Mouse (Mus musculus): ENCODE results near the gene Btbd6. TPM values are rescaled to one million over a fixed set of nuclear protein-coding genes. Genes with fewer than 3 reads are reported as not detected.
A peak's percentile ranks its signal among the peaks of the same experiment; 100 is the strongest.

The Btbd6 gene
- polyA plus RNA-seq, 1 experiment from 2014 or later, result 22.4 TPM

DNA sequence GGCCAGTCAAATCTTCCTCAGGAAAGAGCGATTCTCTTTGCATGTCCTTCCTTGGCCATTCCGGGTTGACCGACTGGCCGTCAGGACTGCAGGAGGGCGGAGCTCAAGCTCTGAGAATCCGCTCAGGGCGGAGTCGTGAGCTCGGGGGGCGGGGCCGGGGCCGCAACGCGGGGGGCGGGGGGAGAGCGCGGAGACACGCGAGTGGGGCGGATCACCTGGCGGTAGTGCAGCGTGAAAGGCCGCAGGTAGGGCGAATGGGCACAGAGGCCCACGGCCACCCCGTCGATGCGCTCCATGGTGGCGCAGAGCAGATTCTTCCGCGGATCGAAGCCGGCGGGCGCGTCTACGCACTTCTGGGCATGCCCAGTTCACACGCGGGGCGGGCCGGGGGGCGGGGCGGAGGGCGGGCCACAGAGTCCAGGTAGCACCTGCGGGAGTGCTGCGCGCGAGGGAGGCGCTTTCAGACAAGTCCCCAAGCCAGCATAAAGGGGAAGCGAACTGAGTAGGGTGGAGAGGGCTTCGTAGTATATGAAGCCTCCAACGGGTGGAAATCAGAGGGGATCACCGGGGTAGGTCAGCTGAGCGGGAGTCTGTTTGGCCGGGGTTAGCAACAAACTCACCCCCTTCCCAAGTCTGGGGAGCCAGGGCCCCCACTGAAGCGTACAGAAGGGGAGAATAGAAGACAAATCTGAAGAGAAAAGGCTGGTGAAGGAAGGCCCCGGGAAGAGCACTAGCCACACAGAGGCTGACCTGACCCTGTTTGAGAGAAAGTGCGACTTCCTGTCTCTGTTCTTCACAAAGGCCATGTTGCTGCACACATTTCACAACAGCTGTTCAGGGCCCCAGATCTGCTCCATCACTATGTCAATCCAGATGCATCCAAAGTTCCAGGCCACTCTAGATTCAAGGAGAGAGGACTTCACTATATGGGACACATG is 34.2 kb upstream of the Btbd6 start, which contains the start of gene Nudt14:
Nudt14 (minus strand) TSS at position 349 of the 938 bp plus-strand sequence.
- peak; percentile 79 for DNase-seq (ENCODE audit: extremely low spot score, low spot score)
- Histone ChIP-seq H3K9me3 (no peaks in the 10 kb centered on the region), H3K27me3 (ENCODE audit: poor library complexity, severe bottlenecking) (peaks cover 23% of the 10 kb centered on the region), H3K4me1 (peaks cover 51% of the 10 kb centered on the region), H3K4me3 (peak within 1 kb of the TSS; percentile 88), H3K27ac (peak within 1 kb of the TSS; percentile 96), H3K36me3 (replicated peaks) (no peaks in the 10 kb centered on the region; the same call in 1 of the 2 replicates)
- WGBS, result 2% methylated on average over 58 of the region's 58 CpGs

DNA sequence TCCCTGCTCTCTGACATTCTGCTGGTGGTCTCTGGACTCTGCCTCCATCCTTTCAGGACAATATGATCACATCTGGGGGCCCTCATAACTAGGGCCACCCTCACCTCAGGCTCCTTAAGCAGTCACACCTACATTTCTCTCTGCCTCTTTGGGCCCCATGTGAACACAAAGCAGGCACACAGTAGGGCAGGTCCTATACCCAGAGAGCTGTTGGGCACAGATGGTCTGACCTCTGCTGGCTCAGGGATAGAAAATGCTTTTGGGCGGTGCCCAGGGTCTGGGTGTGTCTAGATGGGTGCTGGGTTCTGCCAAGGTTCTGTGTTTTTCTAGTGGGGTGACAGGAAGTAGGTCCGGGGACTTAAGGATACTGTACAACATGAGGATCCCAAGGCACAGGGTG is 32.6 kb upstream of the Btbd6 start:
- no peak overlapping the region for H3K4me3 ChIP-seq
- DNase-seq (ENCODE audit: extremely low spot score, low spot score), result no peak
- no peaks in the 10 kb centered on the region for H3K36me3 ChIP-seq (replicated peaks)
- peaks cover 52% of the 10 kb centered on the region for H3K4me1 ChIP-seq
- 74% methylated on average over 2 of the region's 2 CpGs for WGBS
- no peak overlapping the region for H3K27ac ChIP-seq
- peaks cover 23% of the 10 kb centered on the region for H3K27me3 ChIP-seq (ENCODE audit: poor library complexity, severe bottlenecking)
- H3K9me3 ChIP-seq, result no peaks in the 10 kb centered on the region

DNA sequence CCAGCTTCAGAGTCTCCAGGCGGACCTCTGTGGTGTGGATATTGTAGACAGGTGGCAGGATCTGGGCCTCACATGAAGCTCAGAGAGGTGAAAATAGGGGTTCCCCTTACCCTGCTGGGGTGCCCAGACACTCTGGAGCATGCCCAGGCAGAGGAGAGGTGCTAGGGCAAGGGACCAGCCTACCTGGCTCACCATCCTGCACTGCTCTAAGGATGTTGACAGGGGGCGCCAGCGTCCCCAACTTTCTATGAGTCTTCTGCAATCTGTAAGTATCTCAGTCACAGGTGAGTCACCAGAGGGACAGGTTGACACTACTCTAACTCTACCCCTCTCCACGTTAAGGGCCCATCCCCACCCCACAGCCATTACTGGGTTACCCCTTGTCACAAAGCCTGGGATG is 29.0 kb upstream of the Btbd6 start:
- no peak for DNase-seq (ENCODE audit: extremely low spot score, low spot score)
- Histone ChIP-seq H3K36me3 (replicated peaks) (no peaks in the 10 kb centered on the region), H3K9me3 (no peaks in the 10 kb centered on the region), H3K4me3 (no peak overlapping the region), H3K27ac (peak overlapping the region; percentile 58), H3K27me3 (ENCODE audit: poor library complexity, severe bottlenecking) (peaks cover 30% of the 10 kb centered on the region), H3K4me1 (peaks cover 52% of the 10 kb centered on the region)
- WGBS, result 25% methylated on average over 4 of the region's 4 CpGs

DNA sequence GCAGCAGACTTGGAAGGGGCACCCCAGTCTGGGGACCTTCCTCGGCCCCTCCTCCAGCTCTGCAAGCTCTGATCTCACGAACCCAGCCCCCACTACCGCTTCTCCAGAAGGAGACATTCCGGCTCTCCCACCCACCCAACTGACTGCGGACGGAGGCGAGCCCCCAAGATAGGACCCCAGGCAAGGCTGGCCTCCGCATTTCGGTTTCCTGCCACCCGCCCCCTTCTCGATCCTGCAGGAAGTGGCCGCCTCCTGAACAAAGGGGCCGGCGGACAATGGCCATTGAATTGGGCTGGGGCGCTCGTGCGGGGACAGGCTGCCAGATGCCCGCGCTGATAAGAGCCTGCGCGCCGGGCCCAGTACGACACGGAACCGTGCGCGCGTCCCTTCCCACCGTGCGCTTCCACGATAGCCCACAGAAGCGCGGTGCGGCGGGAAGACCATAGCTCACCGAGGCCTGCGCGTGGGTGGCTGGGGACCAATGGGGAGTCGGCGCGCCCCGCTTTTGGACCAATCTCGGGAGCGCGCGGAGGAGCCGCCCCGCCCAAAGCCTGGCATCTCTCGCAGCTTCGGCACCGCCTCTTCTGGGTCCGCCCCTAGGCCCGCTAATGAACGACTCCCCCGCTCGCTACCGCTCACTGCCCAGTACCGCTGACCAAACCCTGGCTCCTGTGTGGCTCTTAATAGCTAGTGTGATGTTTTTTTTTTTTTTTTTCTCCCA is 26.1 kb upstream of the Btbd6 start:
- Histone ChIP-seq H3K36me3 (replicated peaks) (0 out of 2 replicates have a peak, but pooled peaks cover 3% of the 10 kb centered on the region), H3K9me3 (no peaks in the 10 kb centered on the region), H3K4me3 (peak overlapping the region; percentile 75), H3K4me1 (peaks cover 52% of the 10 kb centered on the region), H3K27me3 (ENCODE audit: poor library complexity, severe bottlenecking) (peaks cover 16% of the 10 kb centered on the region), H3K27ac (peak overlapping the region; percentile 96)
- peak; percentile 89 for DNase-seq (ENCODE audit: extremely low spot score, low spot score)
- WGBS, result under 1% methylated on average over 58 of the region's 58 CpGs

DNA sequence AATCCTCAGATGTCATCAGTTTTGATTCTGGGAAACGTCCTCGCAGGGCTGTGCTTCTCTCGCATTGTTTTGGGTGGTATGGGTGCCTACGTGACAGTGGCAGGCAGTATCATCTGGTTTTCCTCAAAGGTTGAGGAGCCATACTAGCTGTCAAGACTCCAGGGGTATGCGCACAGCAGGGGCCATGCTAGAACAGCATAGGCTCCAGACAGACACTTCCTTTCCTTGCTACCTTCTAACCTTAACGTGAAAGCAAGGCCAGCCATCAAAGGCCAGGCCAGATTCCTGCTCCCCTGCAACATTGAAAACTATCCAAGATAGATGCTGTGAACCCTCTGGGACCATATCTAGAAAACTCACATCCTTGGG is 25.5 kb upstream of the Btbd6 start:
- Histone ChIP-seq H3K4me1 (peaks cover 52% of the 10 kb centered on the region), H3K9me3 (no peaks in the 10 kb centered on the region), H3K36me3 (replicated peaks) (0 out of 2 replicates have a peak, but pooled peaks cover 3% of the 10 kb centered on the region), H3K4me3 (peak overlapping the region; percentile 75), H3K27me3 (ENCODE audit: poor library complexity, severe bottlenecking) (peaks cover 16% of the 10 kb centered on the region), H3K27ac (peak overlapping the region; percentile 96)
- 9% methylated on average over 6 of the region's 6 CpGs for WGBS
- no peak for DNase-seq (ENCODE audit: extremely low spot score, low spot score)

DNA sequence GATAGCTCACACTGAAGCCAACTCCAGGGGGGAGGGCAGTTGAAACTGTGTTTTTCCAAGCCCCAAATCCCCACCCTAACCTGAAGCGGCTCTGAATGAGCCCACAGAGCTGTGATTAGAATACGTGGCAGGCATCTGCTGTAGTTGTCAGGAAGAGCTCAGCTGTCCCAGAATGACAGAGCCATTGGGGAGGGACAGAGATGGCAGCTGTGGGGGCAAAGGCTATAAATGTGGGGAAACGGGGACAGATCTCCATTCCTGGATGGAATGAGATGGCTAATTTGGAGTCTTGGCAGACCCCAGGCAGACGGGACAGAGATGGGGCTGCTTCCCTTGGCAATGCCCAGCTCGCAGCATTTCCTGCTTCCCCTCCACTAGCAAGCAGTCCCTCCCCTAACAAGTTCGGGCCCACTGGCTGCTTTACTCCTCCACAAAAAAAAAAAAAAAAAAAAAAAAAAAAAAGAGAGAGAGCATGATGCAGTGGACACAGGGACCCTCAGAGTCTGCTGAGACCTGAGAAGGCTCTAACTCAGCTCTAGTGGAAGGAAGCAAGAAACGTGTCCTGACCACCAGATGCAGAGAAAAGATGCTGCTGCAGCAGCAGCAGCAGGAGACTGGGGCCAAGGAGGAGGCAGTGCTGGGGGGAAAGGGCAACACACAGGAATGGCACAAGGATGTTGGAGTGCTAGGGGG is 25.0 kb upstream of the Btbd6 start:
- H3K4me1 ChIP-seq, result peaks cover 52% of the 10 kb centered on the region
- H3K9me3 ChIP-seq, result no peaks in the 10 kb centered on the region
- peaks cover 16% of the 10 kb centered on the region for H3K27me3 ChIP-seq (ENCODE audit: poor library complexity, severe bottlenecking)
- H3K4me3 ChIP-seq, result peak overlapping the region; percentile 75
- 31% methylated on average over 7 of the region's 7 CpGs for WGBS
- H3K36me3 ChIP-seq (replicated peaks), result 0 out of 2 replicates have a peak, but pooled peaks cover 3% of the 10 kb centered on the region
- no peak for DNase-seq (ENCODE audit: extremely low spot score, low spot score)
- peak overlapping the region; percentile 96 for H3K27ac ChIP-seq

DNA sequence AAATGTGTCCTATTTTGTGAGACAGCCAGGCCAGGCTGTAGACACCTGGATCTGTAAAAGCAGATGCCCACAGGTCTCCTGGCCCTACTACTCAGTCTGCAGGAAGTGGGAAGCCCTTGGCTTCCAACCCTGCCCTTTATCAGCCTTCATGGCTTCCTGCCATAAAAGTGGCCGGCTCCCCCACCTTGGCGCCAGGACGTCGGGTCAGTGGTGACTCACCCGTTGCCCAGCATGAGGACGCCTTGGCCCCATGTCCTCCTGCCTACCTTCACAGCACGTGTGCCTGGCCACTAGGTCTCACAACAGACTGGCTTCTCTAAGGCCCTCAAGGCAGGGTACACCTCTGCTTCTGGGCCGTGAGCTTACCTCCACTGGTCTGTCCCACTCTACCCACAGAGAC is 23.8 kb upstream of the Btbd6 start:
- 0 out of 2 replicates have a peak overlapping the region, but pooled peaks have one; percentile 48 for H3K27ac ChIP-seq
- no peak for DNase-seq (ENCODE audit: extremely low spot score, low spot score)
- no peaks in the 10 kb centered on the region for H3K9me3 ChIP-seq
- 84% methylated on average over 8 of the region's 8 CpGs for WGBS
- peaks cover 49% of the 10 kb centered on the region for H3K4me1 ChIP-seq
- H3K36me3 ChIP-seq (replicated peaks), result peaks cover 11% of the 10 kb centered on the region
- H3K4me3 ChIP-seq, result no peak overlapping the region
- H3K27me3 ChIP-seq (ENCODE audit: poor library complexity, severe bottlenecking), result peaks cover 11% of the 10 kb centered on the region; the same call in 1 of the 2 replicates

DNA sequence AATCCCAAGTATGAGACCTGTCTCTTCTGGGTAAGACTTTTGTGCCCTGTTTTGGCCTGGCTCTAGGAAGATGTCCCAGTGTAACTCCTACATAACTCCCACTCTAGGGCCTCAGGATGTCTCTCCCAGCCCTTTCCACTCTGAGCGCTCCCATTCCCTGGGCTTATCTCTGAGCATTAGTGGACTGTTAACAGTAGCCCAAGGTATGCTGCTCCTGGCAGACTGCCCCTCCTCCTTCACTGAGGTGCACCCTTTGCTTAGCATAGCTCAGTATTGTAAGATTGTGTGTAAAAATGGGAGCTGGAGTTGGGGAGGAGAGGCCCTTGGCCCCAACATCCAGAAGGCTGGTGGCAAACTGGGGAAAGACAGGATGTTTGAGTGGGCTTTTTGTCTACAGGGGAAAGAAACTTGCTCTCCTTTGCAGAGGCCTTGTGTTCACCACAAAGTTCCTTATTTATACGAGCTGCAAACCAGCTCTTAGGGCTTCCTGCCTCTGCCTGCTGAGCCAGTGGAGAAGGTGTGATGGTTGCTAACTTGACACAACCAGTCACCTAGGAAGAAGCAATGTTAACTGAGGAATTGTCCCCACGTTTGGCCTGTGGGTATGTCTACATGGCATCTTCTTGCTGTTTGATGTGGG is 23.2 kb upstream of the Btbd6 start:
- Histone ChIP-seq H3K9me3 (no peaks in the 10 kb centered on the region), H3K4me3 (no peak overlapping the region), H3K27ac (0 out of 2 replicates have a peak overlapping the region, but pooled peaks have one; percentile 48), H3K4me1 (peaks cover 44% of the 10 kb centered on the region), H3K27me3 (ENCODE audit: poor library complexity, severe bottlenecking) (peaks cover 11% of the 10 kb centered on the region; the same call in 1 of the 2 replicates), H3K36me3 (replicated peaks) (peaks cover 16% of the 10 kb centered on the region)
- DNase-seq (ENCODE audit: extremely low spot score, low spot score), result no peak
- 79% methylated on average over 3 of the region's 3 CpGs for WGBS

DNA sequence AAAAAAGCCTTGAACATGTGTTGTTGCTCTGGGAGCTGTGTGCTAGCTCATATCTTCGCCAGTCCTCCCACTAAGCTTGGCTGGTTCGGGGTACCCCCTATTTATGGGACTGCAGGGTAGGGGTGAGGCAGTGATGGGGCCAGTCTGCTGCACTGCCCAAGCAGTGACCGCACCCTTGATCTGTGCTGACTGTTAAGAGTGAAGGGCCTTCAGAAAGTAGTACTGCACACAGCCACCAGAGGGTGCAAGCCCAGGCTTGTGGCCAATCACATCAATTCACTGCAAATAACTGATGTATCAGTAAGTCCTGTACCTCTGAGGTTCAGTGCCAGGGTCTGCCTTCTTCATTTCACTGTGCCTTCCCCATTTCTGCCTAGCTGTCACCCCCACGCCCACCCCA is 20.5 kb upstream of the Btbd6 start:
- no peak overlapping the region for H3K4me3 ChIP-seq
- H3K27me3 ChIP-seq (ENCODE audit: poor library complexity, severe bottlenecking), result peaks cover 11% of the 10 kb centered on the region; the same call in 1 of the 2 replicates
- DNase-seq (ENCODE audit: extremely low spot score, low spot score), result peak; percentile 76
- no peak overlapping the region for H3K27ac ChIP-seq
- H3K9me3 ChIP-seq, result no peaks in the 10 kb centered on the region
- peaks cover 42% of the 10 kb centered on the region for H3K36me3 ChIP-seq (replicated peaks)
- WGBS, result 40% methylated on average over 4 of the region's 4 CpGs
- H3K4me1 ChIP-seq, result peaks cover 27% of the 10 kb centered on the region

DNA sequence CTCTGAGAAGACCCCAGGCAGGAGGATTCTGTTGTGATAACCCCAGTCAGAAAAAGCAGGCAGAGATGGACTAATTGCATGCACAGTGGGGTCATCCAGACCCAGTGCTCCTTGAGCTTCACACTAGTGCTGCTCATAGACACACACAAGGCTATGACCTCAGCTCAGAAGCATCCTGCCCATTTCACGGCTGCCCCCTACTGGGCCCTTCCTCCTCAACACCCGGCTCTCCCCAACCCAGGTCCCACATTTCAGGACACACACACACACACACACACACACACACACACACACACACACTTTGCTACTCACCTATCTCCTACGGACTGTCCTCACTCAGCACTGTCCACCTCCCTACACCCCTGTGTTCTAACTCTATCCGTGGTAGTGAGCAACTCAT is 18.0 kb upstream of the Btbd6 start:
- 37% methylated on average over 4 of the region's 4 CpGs for WGBS

DNA sequence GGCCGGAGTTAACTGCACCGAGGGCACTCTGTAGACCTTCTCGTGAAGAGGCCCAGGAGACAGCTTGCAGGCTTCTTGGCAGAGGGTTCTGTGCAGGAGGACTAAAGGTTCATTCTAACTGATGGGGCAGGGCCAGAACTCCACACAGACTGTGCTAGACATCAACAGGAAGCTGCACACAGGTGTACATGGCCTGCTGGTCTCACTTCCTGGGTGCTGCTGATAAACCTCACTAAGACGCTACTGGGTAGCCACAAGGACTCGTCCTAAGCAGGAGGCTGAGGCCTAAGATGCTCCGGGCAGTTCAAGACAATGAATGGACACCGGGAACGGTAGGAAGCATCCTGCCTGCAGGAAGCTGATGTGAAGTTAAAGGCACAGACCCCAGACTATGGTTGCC is 16.9 kb upstream of the Btbd6 start:
- Histone ChIP-seq H3K27me3 (ENCODE audit: poor library complexity, severe bottlenecking) (no peaks in the 10 kb centered on the region), H3K4me3 (no peak overlapping the region), H3K36me3 (replicated peaks) (peaks cover 76% of the 10 kb centered on the region), H3K27ac (no peak overlapping the region), H3K4me1 (peaks cover 9% of the 10 kb centered on the region), H3K9me3 (no peaks in the 10 kb centered on the region)
- DNase-seq (ENCODE audit: extremely low spot score, low spot score), result no peak
- WGBS, result 86% methylated on average over 8 of the region's 8 CpGs

More for the DNA sequence above, 18.0 kb upstream of the Btbd6 start:
- Histone ChIP-seq H3K36me3 (replicated peaks) (peaks cover 67% of the 10 kb centered on the region), H3K4me3 (no peak overlapping the region), H3K27ac (peak overlapping the region; percentile 37; the same call in 1 of the 2 replicates), H3K9me3 (no peaks in the 10 kb centered on the region), H3K27me3 (ENCODE audit: poor library complexity, severe bottlenecking) (no peaks in the 10 kb centered on the region), H3K4me1 (peaks cover 9% of the 10 kb centered on the region)
- DNase-seq (ENCODE audit: extremely low spot score, low spot score), result peak; percentile 45

DNA sequence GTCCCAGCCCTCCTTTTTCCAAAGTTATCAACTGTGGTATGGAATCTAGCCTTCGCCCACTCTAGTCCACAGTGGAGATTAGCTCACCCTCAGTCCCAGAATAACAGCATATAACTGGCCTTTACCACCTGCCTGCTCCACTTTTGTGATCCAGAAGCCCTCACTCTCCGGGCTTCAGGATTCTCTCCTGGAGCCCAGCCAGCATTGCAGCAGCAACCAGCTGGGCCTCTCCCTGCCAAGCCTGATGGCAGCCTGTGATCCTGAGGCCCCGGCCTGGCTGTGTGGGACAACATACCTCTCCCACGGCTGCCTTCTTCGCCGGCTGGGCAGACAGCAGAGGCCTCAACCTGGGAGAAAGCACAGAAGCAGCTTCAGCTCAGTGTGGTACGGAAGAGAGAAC is 14.9 kb upstream of the Btbd6 start:
- WGBS, result 89% methylated on average over 7 of the region's 7 CpGs
- Histone ChIP-seq H3K27me3 (ENCODE audit: poor library complexity, severe bottlenecking) (no peaks in the 10 kb centered on the region), H3K27ac (no peak overlapping the region), H3K9me3 (no peaks in the 10 kb centered on the region), H3K4me1 (peaks cover 9% of the 10 kb centered on the region), H3K4me3 (no peak overlapping the region), H3K36me3 (replicated peaks) (peaks cover 94% of the 10 kb centered on the region)
- no peak for DNase-seq (ENCODE audit: extremely low spot score, low spot score)

Data from forebrain, embryonic 10.5 days (tissue).